Mouse (Mus musculus) fibroblast of lung, adult 2 months (primary cell): ENCODE measurements around the gene Uspl1.

ENCODE experiments used
- DNase-seq: peaks from one replicate; pipeline ENCODE4 v3.0.0-alpha.2; 2011; ENCODE audit warnings: low read depth

The Uspl1 gene

DNA sequence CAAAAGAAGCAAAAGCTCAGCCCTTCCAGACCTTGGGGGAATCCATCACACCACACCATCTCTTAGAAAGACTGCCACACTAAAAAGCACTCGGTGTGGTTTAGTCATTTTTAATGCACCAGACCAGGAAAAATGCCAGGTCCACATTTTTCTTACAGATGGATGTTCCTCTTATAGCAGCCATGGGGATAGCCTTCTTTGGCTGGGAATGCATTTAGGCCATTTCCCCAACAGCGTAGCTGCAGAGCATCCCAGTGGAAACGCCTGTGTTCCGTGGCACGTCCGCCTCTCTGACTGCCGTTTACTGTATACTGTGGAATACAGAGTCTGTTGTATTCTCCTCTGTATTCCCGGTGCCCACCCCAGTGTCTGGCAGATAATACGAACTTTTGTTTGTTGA is 15.3 kb upstream of the Uspl1 start:
- DNase-seq: no peak

DNA sequence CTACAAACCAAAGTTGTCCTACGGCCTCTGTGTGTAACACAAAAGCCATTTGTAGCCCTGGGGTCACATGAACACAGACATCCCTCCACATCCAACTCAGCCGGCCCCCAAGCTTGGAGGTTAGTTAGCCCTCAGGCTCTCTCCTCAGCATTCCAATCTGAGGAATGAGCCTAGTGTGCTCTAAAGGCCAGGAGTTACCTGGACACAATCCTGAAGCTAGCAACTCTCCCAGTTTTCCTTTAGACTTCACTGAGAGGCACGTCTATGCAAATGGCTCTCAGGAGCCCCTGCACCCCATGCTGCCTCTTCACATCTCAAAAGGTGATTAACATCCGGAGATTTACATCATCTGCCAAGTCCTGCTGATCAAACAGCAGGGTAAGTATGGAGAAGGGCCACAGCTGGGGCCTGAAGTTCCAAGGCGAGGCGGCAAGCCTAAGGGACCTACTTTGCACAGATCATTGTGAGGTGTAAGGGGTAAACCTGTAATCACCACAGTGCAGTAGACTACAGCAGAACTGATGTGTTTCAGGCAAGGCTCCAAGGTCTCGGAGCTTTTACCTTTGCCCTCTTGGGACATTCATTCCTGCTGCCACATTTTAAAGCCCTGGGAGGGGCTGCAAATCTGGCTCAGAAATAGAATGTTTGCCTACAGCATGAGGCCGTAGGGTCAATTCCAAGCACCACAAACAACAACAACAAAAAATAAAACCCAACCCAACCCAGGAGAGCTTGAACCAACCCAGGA is 13.1 kb upstream of the Uspl1 start:
- DNase-seq: no peak

DNA sequence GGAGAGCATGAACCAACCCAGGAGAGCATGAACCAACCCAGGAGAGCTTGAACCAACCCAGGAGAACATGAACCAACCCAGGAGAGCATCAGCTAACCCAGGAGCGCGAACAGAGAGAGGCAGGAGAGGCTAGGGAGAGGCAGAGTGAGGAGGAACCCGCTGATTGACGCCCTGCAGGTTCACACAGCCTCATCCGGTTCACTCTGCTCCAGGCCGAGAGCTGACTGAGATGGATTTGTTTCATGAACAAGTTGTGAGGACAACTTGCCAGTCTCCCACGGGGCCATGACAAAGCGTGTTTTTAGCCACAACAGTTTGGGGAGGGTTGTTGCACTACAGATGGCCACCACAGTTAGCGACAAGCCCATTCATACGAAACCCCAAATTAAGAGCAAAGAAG is 11.9 kb upstream of the Uspl1 start:
- no peak for DNase-seq

DNA sequence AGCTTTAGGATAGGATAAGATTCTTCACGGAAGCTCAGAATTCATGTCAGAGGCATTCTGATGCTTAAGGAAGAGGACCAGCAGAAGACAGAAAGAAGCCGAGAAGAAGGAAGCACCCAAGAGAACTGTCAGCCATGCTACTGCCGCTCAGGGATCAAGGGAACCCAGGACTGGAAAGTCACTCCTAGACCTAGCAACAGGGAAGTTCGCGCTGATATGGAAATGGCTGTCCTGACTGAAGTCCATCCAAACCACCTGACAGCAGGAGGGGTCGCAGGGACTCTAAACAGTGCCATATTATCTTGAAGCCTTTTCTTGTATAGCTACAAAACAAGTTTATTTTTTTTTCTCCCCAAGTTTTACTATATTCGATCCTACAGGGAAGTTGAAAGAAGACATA is 9.6 kb upstream of the Uspl1 start:
- no peak for DNase-seq

DNA sequence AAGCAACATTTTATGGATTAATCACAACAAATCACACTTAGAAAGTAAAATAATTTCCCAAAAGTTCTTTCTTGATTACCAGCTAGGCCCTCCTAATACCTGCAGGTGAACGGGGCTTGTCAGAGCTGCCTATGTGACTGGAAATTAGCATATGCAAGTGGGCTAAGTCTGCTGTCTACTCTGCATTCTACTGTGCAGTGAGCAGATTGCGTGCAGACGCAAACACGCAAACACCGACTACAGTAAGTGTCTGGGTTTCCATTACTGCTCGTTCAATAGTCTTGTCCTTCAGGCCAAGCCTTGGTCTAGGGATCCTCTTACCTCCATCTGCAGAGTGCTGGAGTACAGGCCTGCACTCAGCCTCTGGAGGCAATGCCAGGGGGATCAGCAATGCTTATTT is 8.4 kb upstream of the Uspl1 start:
- DNase-seq: no peak

DNA sequence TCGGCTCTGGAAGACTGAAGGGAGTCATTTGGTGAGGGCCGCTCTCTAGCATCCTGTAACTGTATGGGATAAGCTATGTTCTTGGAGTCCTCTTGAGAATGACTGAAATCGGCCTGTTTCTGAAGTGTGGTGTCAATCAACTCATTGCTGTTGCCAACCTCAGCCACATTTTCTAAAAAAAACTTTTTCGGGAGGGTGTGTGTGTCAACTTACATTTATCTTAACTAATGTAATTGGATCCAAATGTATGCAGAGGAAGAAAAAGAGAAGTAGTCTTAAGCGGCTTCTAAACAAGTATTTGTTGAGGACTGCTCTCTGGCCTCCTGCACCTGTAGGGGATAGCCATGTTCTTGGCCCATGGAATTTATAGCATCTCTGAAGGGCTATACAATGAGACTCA is 6.1 kb upstream of the Uspl1 start:
- DNase-seq: no peak

DNA sequence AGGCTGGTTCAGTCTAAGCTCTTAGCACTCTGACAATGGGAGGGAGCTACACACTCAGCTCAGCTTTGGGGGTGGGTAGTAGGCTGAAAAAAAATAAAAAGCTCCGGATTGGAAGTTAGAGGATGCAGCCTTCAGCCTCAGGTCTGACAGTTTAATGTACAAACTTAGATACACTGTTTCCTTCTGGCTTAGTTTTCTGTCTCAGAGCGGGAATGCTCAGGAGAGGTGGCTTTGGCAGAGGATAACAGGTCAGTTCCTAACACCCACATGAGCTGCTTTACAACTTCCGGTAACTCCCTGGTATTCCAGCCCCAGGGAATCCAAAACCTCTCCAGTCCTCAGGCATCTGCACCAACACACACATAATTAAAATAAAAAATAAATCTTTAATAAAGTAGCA is 4.3 kb upstream of the Uspl1 start:
- DNase-seq: no peak

DNA sequence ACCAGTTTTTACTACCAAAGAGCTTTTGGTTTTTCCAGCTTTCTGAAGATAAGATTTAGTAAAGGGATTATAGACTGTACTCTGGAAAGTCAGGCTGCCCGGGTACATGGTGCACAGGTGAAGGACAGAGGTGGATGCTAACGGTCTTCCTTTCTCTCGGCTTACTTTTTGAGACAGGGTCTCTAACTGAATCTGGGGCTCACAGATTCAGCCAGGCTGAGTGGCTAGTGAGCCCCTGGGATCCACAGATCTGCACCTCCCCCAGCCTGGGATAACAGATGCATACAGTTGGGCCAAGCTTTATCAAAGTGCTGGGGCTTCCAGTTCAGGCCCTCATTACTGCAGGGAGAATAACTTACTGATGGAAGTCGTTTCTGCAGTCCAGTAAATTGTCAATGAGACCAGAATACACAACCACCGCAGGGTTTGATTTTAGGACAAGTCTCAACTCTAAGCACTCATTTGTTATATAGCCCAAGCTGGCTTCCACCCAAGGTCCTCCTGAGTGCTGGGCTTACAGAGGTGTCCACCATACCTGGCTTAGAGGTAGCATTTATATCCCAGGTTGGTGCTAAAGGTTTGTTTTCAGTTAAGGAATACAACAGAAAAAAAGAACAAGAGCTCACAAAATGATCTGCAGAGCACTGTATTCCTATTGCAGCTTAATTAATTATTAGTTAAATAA is 1.8 kb upstream of the Uspl1 start:
- DNase-seq: no peak

DNA sequence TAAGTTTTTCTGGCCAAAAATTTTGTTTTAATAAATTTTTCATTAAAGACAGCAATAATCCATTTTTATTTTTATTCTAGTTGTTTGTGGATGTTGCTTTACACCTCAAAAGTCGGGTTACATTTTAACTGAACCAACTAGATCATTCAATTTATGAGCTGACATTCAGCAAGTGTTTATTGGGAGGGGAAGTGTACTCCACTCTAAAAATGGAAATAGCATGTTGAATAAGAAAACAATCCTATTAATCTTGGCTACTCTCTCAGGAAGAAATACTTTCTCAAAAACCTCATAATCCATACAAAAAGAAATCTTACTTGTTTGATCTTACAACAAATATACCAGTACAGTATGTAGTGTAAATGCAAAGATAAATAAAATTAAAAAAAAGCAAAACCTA is 1.0 kb upstream of the Uspl1 start:
- no peak for DNase-seq

DNA sequence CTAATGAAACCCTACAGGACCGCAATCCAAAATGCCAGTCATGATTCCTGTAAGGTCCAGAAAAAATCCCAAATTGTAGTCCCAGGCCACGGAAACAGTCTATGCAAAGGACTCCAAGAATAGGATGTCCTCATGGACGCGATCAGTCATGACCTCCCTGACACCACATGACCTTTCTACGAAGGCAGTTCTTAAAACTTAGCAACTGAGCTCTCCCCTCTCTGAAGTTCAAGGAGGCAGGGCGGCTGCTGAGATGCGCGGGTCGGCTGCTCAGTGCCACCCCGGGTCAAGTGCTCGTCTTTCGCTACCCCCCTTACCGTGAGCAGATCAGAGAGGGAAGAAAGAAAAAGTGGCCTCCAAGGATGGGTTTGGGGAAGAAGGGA is 438 bp upstream of the Uspl1 start:
- peak; percentile 49 for DNase-seq

DNA sequence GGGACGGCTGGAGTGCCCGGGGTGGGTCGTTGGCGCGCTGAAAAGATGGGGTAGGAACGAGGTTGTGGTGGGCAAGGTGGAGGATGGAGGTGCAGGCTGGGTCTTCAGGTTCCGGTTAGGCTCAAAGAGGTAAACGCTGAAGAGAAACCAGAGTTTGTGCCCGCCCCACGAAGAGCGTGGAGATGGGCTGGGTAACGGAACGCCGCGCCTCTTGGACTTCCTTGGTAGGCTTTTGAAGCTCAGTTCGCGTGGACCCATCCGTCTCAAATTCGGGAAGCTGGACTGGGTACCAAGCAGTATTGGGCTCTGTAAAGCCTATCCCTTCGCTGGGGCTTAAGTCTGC is 665 bp downstream of the Uspl1 start:
- no peak for DNase-seq

DNA sequence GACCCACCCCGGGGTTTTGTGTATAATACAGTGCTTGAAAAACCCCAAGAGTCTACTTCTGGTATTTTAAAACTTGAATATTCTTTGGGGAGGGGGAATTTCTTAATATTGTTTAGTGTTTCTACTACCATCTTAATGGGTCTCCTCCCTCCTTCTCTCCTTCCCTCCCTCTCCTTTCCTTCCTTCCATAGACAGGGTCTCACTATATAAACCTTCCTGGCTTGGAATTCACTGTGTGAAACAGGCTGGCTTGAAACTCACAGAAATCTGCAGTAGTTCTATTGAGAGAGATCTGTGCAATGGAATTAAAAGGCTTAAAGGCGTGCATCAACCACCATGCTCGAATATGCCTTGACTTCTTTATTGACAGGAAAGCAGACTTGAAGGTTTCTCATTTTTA is 1.7 kb downstream of the Uspl1 start:
- no peak for DNase-seq

DNA sequence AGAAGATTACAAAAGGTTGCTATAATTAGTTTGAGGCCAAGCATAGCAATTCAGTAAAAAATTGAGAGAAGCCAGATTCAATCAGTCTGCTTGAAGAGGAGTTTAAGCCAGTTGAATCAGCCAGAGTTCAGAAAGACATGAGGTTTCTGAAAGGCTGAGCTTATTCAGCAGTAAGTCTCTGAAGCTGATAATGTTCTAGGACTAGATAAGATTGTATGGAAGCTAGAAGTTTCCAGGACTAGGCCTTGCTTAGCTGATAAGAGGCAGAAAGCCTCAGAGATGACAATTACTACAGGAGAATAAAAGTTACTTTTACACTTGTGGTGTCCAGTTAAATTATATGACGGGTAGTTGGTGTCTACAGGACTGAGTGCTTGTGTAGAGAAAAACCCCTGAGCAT is 6.0 kb downstream of the Uspl1 start:
- DNase-seq: no peak

DNA sequence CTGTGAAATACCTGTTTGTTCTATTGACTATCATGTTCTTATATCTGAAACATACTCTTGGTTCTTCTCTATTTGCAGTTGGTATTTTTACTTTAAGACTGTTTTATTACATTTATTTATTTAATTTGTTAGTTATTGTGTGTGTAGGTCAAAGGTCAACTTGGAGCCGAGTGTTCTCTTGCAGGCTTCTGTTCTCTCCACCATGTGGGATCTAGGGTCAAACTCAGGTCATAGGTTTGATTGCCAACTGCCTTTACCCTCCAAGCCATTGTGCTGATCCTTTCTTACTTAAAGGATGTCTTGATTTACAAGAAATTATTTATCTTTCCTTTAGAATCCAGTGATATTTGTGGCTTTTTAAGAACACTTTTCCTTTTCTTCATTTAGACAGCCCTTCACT is 12.5 kb downstream of the Uspl1 start:
- no peak for DNase-seq

DNA sequence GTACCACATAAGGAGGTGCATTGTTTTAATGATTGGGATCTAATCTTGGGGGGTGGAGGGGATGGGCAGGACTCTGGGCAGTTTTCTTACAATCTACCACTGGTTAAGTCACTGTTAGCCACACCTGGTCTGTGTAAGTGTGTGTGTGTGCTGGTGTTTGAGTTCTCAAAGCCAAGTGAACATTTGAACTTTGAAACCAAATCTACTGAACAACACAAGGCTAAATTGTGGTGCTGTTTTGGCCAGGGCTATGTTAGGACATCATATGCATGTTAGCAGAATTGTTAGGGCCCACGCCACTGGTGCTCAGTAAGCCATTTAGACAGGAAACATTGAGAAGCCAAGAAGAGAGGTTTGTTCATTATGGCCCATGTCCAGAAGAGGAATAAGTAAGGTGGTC is 14.6 kb downstream of the Uspl1 start:
- DNase-seq: no peak

DNA sequence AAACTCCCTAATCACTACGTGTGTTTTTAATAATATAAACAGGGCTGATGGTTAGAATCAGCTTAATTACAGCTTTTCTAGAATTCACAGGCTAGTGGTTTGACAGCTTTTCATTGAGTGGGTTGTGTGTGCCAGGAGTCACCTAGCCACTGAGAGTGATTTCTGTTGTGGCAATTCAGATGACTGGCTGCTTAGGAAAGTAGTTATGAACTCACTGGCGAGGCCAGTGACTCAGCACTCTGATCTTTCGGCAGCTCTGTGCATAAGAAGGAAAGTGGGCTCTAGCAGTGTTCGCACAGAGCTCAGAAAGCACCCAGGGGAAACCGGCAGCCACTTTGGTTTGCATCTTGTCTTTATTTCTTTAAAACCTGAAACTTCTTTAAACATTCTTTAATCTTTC is 18.8 kb downstream of the Uspl1 start:
- DNase-seq: peak; percentile 71

DNA sequence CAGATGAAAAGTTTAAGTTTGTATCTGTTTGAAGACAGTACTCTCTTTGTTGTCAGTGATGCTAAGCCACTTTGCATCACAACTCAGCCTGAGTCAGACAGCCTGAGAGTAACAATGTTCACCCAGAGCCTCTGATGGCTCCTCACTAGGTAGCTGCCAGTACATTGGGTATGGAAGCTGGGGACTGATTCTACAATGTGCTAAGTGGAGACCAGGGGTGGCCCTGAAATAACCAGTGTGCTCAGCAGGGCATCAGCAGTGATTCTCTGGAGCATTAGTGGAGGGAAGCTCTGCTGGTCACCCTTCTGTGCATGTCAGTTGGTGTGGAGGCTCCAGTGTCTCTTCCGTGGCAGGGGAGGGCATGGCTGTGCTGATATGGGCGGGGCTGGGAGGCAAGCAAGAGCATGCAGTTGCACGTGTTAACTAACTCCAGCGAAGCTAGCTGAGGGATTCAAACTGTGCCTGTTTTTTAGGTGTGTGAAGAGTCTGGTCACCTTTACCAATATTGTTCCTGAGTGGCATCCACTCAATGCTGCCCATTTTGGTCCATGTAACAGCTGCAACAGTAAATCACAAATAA is 19.7 kb downstream of the Uspl1 start:
- no peak for DNase-seq

DNA sequence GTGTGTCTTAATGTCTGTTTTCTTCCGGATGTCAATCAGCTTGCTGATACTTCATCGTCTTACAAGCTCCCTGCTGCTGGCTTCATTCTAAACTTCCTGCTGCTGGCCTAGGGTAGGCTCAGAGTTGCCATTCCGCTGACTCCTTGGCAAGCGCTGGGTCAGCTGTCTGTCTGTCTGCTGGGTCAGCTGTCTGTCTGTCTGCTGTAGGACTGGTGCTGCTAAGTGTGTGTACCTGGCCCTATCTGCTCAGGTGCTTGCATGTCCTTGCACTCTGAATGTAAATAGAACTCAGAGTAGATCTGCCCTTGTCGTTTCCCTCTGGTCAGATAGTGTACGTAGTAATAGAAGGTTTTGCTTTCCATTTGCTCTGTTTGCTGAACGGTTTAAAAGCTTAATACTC is 20.7 kb downstream of the Uspl1 start:
- no peak for DNase-seq

DNA sequence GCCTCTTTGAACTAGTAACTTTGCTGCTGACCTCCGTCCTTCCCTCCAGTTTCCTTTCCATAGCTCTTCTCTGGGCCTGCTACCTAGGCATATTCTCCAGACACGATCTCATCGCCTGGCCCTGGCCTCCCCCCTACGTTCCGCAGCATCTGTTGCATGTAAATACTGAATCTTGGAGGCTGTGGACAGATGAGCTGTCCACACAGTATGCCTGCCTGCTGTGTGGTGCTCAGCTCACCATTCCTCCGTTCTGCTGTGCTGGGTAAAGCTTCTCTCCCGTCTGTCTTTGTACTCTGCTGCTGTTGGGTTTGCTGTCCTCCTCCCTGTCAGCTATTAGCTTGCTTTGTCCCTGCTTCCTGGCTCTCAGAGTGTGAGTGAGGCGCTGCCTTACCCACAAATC is 21.1 kb downstream of the Uspl1 start:
- no peak for DNase-seq

DNA sequence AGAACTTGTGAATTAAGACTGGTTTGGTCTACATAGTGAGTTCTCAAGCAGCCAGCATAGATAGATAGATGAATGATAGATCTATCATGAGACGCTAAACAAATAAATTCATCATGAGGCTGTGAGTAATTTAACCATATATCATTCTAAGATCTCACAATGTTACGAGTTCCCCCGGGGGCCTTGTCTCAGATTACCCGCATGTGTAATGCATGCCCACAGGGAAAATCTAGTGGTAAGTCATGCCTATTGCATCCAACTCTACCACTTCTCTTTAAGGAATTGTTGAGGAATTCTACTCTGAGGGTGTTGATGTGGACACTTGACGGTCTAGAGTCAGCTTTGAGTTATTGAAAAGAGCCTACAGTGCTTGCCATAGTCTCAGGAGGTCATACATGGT is 22.1 kb downstream of the Uspl1 start:
- DNase-seq: no peak

DNA sequence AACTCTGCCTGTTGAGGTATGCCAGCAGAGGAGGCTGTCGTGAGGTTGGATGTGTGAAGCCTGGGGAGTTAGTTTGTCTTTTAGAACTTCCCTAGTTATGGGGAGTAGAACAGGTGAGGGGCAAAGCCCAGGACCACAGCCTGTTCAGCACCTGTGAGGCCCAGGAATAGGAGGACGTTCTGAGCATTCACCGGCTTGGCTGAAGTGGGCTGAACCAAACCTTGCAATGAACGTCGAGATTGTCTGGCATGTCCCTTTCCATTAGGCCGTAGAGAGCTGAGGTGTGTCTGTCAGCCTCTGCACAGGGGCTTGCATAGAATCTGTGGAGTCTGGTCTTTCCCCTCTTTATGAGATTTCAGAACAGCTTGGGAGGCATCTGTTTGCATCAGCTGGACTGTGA is 23.5 kb downstream of the Uspl1 start:
- DNase-seq: no peak

DNA sequence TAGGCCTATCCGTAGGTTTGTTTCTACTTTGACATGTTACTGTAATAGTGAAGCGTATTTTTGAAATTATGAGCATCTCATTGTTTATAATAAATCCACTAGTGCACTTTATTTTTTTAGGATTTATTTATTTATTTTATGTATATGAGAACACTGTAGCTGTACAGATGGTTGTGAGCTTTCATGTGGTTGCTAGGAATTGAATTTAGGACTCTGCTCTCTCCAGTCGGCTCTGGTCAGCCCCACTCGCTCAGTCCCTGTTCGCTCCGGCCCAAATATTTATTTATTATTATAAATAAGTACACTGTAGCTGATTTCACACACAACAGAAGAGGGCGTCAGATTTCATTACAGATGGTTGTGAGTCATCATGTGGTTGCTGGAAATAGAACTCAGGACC is 24.6 kb downstream of the Uspl1 start:
- DNase-seq: no peak

DNA sequence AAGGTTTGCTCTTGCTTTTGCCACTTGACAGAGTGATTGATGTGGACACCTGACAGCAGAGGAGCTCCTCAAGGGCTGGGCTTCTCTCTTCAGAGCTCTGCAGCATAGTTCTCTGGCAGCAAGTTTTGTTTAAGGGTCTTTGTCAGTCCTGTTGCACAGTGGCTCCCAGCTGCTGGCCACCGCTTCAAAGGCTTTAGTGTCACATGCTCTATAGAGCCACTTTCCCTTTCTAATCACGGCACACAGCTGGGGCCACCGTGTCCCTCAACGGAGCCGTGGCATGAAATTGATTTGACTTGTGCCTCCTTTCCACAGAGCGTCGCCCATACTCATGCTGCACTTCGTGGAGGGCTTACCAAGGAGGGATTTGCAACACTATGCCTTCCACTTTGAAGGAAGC is 25.2 kb downstream of the Uspl1 start:
- no peak for DNase-seq

DNA sequence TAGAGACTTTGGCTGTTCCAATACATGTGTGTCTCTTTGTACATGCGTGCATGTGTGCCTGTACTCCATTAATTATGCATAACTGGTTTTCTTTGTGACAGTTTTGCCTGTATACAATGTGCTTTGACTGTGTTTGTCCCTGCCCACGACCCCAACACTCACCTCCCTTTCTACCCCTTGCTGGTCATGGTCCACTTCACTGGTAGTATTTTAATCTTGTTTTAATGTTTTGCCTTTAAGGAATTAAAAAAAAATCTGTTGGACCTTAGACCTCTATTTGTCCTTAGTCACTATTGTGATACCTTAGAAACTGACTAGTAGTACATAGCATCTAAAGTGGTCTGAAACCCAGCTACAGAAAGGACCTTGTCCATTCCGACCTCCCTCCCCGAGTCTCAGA is 26.9 kb downstream of the Uspl1 start:
- no peak for DNase-seq
